Mouse (Mus musculus) hindbrain, embryonic 11.5 days (tissue): Measurements from ENCODE around the gene Irx4. TPM values are rescaled to one million over a fixed set of nuclear protein-coding genes. Genes with fewer than 3 reads are reported as not detected.

Source experiments
- ATAC-seq: fragments of 200-750 bp; cut with Nextera tagmentation; 2 replicates; pipeline ENCODE4 v1.8.0; 2017; ENCODE audit warnings: mild to moderate bottlenecking, moderate TSS enrichment, moderate library complexity; ENCODE audit not compliant: low FRiP score
- DNase-seq: peaks from one replicate; pipeline ENCODE4 v3.0.0-alpha.2; 2015; ENCODE audit warnings: low spot score
- H3K27ac ChIP-seq: fragments of 300-500 bp; sonication (generic); 2 replicates; pipeline ENCODE4 v1.5.1; 2014; ENCODE audit warnings: mild to moderate bottlenecking, low read depth, low read length
- H3K27me3 ChIP-seq: fragments of 300-500 bp; sonication (generic); 2 replicates; pipeline ENCODE4 v1.6.1; 2014; ENCODE audit warnings: mild to moderate bottlenecking, low read length, moderate library complexity, mixed read lengths; ENCODE audit not compliant: control insufficient read depth, insufficient read depth
- H3K36me3 ChIP-seq: fragments of 300-500 bp; sonication (generic); 2 replicates; pipeline ENCODE4 v1.6.1; 2014; ENCODE audit warnings: mild to moderate bottlenecking, low read length, moderate library complexity, mixed read lengths; ENCODE audit not compliant: control insufficient read depth, insufficient read depth
- H3K4me1 ChIP-seq: fragments of 300-500 bp; sonication (generic); replicated peaks from 2 replicates; pipeline ENCODE4 v1.6.1; 2014; ENCODE audit warnings: low read length, mixed read lengths; ENCODE audit not compliant: control insufficient read depth, insufficient read depth
- H3K4me2 ChIP-seq: fragments of 300-500 bp; sonication (generic); replicated peaks from 2 replicates; pipeline ENCODE4 v1.6.1; 2014; ENCODE audit warnings: mild to moderate bottlenecking, low read depth, low read length
- H3K4me3 ChIP-seq: fragments of 300-500 bp; sonication (generic); 2 replicates; pipeline ENCODE4 v1.5.1; 2014; ENCODE audit warnings: low read depth, low read length
- H3K9ac ChIP-seq: fragments of 300-500 bp; sonication (generic); 2 replicates; pipeline ENCODE4 v1.6.1; 2014; ENCODE audit warnings: low read depth, low read length
- H3K9me3 ChIP-seq: fragments of 300-500 bp; sonication (generic); 2 replicates; pipeline ENCODE4 v1.6.1; 2016; ENCODE audit warnings: low read length; ENCODE audit not compliant: control insufficient read depth
- WGBS: fragments of 180-500 bp; shearing (Covaris S2); extraction: QIAGEN DNeasy Blood & Tissue Kit; methylation state at CpG from one replicate; pipeline ENCODE4 v1.1.7; 2014; 5-methylcytosine and 5-hydroxymethylcytosine counted together
- polyA plus RNA-seq: library from polyadenylated mRNA; unstranded; fragments of >200 nt; fragmentation: Nextera tagmentation; extraction: Ambion mirVana; gene quantifications from 2 replicates; pipeline ENCODE4 v1.2.1, GENCODE M21; 2014

The Irx4 gene
- polyA plus RNA-seq, 1 experiment from 2014 or later = 4.1 TPM

- Histone ChIP-seq H3K36me3 (no peaks in the 10 kb centered on the region), H3K4me3 (no peak overlapping the region), H3K4me2 (no peak overlapping the region), H3K9me3 (no peaks in the 10 kb centered on the region), H3K27me3 (peaks cover 54% of the 10 kb centered on the region), H3K4me1 (peaks cover 8% of the 10 kb centered on the region; the same call in 1 of the 2 replicates), H3K9ac (no peak overlapping the region), H3K27ac (no peak overlapping the region)
- WGBS = 24% methylated on average over 1 of the region's 1 CpGs
- ATAC-seq (no peak), DNase-seq (no peak)
These were observed 13.3 kb downstream of the Irx4 start for GRCm38 (mm10) chr13:73273536-73273935.

DNA sequence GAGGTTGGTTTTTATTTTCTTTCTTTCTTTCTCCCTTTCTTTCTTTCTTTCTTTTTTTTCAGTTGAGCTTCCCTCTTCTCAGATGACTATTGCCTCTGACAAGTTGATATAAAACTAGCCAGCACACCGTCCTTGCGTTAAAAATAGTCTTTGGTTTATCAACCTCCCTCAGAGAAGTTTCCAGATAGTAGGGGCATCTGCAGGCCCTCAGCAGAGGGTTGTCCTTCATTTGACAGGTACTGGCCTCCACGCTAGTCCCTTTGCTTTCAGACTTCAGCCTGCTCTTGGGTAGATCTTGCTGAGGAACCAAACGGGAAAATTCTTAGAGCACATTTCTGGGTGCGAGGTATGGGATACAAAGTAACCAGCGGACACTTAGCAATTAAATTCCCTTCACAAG lies 17.1 kb downstream of the Irx4 start:
- Histone ChIP-seq H3K27me3 (peaks cover 17% of the 10 kb centered on the region), H3K9ac (no peak overlapping the region), H3K4me2 (no peak overlapping the region), H3K9me3 (no peaks in the 10 kb centered on the region), H3K27ac (no peak overlapping the region), H3K36me3 (no peaks in the 10 kb centered on the region), H3K4me1 (no peaks in the 10 kb centered on the region; the same call in 1 of the 2 replicates), H3K4me3 (no peak overlapping the region)
- ATAC-seq (no peak), DNase-seq (no peak)
- WGBS = 91% methylated on average over 6 of the region's 6 CpGs

DNA sequence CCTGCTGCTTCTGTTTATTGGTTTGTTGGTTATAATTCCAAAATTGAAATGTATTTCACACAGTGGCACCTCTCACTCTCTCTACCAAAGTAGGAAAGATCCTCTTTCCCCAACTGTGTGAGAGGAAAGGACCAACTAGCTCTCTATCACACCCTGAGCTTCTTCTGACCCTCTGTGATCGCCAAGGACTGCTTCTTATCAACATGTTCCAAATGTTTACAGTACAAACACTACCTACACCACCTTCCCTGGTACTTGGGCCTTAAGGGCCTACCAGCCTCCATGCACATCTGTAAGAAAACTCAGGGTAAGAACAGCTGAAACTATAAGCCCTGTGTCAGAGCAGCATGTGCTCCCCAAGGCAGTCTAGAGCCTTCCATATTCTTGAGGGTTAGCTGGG lies 17.5 kb downstream of the Irx4 start:
- ATAC-seq (no peak), DNase-seq (no peak)
- H3K36me3 ChIP-seq = no peaks in the 10 kb centered on the region
- H3K9me3 ChIP-seq = no peaks in the 10 kb centered on the region
- H3K9ac ChIP-seq = no peak overlapping the region
- no peak overlapping the region for H3K4me3 ChIP-seq
- H3K4me2 ChIP-seq = no peak overlapping the region
- no peak overlapping the region for H3K27ac ChIP-seq
- peaks cover 13% of the 10 kb centered on the region for H3K27me3 ChIP-seq
- 70% methylated on average over 1 of the region's 1 CpGs for WGBS
- H3K4me1 ChIP-seq = no peaks in the 10 kb centered on the region

DNA sequence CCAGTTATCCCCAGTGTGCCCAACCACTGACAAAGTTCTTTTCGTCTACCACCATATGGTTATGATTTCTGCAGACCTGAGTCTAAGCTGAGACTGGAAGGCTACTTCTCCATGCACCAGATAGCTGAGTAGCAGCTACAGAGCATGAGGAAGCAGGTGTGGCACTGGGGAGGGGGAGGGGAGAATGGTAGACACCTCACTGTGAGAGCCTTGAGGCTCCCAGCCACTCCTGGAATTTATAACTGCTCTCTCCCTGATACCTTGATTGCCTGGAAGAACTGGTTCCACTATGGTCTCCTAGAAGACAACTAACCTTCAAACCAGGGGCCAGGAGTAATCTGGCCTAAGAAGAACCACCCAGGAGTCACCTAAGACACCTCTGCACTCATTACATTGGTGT lies 18.9 kb downstream of the Irx4 start:
- Histone ChIP-seq H3K36me3 (no peaks in the 10 kb centered on the region), H3K9ac (no peak overlapping the region), H3K27me3 (peaks cover 4% of the 10 kb centered on the region; the same call in 1 of the 2 replicates), H3K4me3 (no peak overlapping the region), H3K4me2 (no peak overlapping the region), H3K4me1 (no peaks in the 10 kb centered on the region), H3K27ac (no peak overlapping the region), H3K9me3 (no peaks in the 10 kb centered on the region)
- no peak for DNase-seq
- ATAC-seq = no peak
- WGBS = 85% methylated on average over 1 of the region's 1 CpGs

DNA sequence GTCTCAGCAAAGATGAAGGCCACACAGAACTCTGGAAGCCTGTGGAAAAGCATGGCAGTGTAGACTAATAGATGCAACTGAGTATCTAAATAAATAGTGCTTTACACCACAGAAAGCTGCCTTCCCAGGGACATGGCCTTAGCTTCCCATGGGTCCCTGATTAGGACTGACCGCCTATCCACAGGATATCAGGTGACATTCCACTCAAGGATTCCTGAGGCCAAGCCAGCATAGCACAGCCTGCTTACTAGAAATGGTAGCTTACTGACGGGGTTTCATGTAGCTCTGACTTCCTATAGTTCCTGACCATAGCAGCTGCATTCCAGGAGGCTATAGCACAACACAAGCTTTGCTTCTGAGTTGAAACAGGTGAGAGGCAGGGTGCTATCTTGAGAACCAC lies 22.1 kb downstream of the Irx4 start:
- 69% methylated on average over 2 of the region's 2 CpGs for WGBS
- ATAC-seq = no peak

DNA sequence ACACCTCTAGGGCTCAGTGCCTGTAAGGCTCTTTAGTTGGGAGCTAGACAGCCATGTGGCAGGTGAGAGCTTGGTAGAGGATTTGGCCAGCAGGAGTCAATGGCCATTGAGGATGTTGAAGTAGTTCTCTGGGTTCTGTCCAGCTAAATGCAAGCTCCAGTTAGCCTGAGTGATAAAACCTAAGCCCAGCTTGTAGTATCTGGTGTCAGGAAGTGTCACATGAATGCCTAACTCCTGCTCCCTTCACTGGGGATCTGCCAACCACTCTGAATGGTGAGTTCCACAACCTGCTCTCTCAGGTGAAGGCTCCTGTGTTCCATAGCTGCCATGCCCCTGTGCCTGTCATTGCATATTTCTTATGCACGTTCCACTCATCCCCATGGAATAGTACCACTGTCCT lies 23.3 kb downstream of the Irx4 start:
- Histone ChIP-seq H3K36me3 (no peaks in the 10 kb centered on the region), H3K27me3 (no peaks in the 10 kb centered on the region), H3K9ac (no peak overlapping the region), H3K4me3 (no peak overlapping the region), H3K4me1 (no peaks in the 10 kb centered on the region), H3K4me2 (no peak overlapping the region), H3K27ac (no peak overlapping the region), H3K9me3 (no peaks in the 10 kb centered on the region)
- DNase-seq (no peak), ATAC-seq (no peak)
- 97% methylated on average over 1 of the region's 1 CpGs for WGBS

More for the DNA sequence above, 22.1 kb downstream of the Irx4 start:
- no peak overlapping the region for H3K9ac ChIP-seq
- H3K9me3 ChIP-seq = no peaks in the 10 kb centered on the region
- H3K36me3 ChIP-seq = no peaks in the 10 kb centered on the region
- H3K4me3 ChIP-seq = no peak overlapping the region
- no peak overlapping the region for H3K4me2 ChIP-seq
- no peak overlapping the region for H3K27ac ChIP-seq
- DNase-seq = no peak
- no peaks in the 10 kb centered on the region for H3K4me1 ChIP-seq
- H3K27me3 ChIP-seq = no peaks in the 10 kb centered on the region

DNA sequence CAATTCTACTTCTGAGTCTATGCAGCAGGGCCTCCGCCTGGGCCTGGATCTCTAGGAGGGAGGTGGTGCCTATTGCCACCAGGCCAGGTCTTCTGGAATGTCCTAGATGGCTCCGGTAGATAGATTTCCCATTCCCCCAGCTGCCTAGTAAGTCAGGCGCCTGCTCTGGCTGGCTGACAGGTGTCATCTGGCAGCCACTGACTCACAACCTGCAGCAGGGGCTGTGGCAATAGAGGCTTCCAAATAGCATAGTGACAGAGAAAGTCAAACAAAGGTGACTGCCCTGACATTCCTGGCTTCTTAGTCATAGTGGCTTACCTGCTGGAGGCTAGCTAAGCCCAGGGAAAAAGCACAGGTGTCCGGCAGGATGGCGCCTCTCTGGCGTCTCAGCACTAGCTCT lies 29.9 kb downstream of the Irx4 start:
- Histone ChIP-seq H3K4me1 (no peaks in the 10 kb centered on the region), H3K27ac (no peak overlapping the region), H3K36me3 (no peaks in the 10 kb centered on the region), H3K27me3 (no peaks in the 10 kb centered on the region), H3K4me2 (no peak overlapping the region), H3K9ac (no peak overlapping the region), H3K9me3 (no peaks in the 10 kb centered on the region), H3K4me3 (no peak overlapping the region)
- ATAC-seq = no peak
- no peak for DNase-seq
- WGBS = 95% methylated on average over 6 of the region's 6 CpGs

DNA sequence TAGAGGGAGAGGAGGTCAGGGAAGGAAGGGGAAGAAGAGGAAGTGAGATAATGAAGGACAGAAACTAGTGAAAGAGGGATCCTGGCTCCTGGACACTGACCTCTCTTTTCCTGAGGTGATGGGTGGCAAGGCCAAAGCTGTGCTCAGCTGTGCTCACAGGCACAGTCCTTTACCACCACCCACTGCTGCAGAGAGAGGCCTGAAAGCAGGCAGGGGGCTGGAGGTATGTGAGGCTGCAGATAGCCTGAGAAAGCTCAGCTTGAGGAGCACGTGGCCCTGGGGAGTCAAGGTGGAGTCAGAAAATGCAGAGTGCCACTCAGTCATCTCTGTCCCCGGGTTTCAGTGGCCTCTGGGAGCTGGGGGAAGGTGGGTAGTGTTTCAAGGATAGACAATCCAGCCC lies 30.8 kb downstream of the Irx4 start:
- Histone ChIP-seq H3K4me3 (no peak overlapping the region), H3K4me2 (no peak overlapping the region), H3K4me1 (no peaks in the 10 kb centered on the region), H3K9me3 (no peaks in the 10 kb centered on the region), H3K9ac (no peak overlapping the region), H3K36me3 (no peaks in the 10 kb centered on the region), H3K27ac (no peak overlapping the region), H3K27me3 (no peaks in the 10 kb centered on the region)
- ATAC-seq (no peak), DNase-seq (no peak)
- WGBS = 31% methylated on average over 2 of the region's 2 CpGs

DNA sequence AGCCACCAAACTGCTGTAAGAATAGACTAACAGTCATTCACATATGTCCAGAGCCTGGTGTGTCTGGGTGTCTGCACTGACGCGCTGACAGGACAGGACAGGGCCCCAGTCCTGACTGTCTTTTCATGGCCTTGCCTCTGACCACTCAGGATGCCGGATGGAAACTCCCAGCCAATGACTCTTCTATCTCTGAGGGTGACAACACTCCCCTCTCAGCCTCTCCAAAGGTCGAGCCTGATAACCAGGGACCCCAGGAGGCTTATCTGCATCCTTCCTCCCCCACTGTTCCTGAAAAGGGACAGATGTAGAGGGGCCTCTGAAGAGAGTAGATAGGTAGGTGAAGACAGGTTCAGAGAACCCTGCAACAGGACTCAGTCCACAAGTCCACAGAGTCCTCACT lies 38.4 kb downstream of the Irx4 start:
- Histone ChIP-seq H3K4me1 (no peaks in the 10 kb centered on the region), H3K36me3 (no peaks in the 10 kb centered on the region), H3K9ac (no peak overlapping the region), H3K27me3 (no peaks in the 10 kb centered on the region), H3K4me3 (no peak overlapping the region), H3K27ac (no peak overlapping the region), H3K4me2 (no peak overlapping the region), H3K9me3 (no peaks in the 10 kb centered on the region)
- WGBS = 79% methylated on average over 4 of the region's 4 CpGs
- DNase-seq (no peak), ATAC-seq (no peak)
